Mouse (Mus musculus): ENCODE results near the gene Gm43064. TPM values are rescaled to one million over a fixed set of nuclear protein-coding genes. Genes with fewer than 3 reads are reported as not detected.

The Gm43064 gene
- 0.18 TPM in 1 of 2 replicates, not detected in the other for polyA plus RNA-seq (2014; fragmentation: Nextera tagmentation; extraction: Ambion mirVana)

- under 1% methylated on average over 63 of the region's 70 CpGs for WGBS
- H3K27ac ChIP-seq (replicated peaks; ENCODE audit: low read depth, low read length), result peak within 1 kb of the TSS; percentile 80
Measured at GRCm38 (mm10) chr3:103808891-103809798, at the start of gene Gm43064, which contains the start of the genes Dclre1b and Ap4b1. TSS of gene Gm43064 (plus strand) at chr3:103809573. TSS of gene Dclre1b (minus strand) at chr3:103809444. TSS of gene Ap4b1 (plus strand) at chr3:103809520.

GRCm38 (mm10) chr3:103766789-103767188 is 42.6 kb upstream of the Gm43064 start:
- H3K27ac ChIP-seq (replicated peaks; ENCODE audit: low read depth, low read length), result no peak overlapping the region
- H3K9ac ChIP-seq (replicated peaks; ENCODE audit: low read length), result no peak overlapping the region
- H3K4me2 ChIP-seq (ENCODE audit: low read length), result no peak overlapping the region
- H3K27me3 ChIP-seq (ENCODE audit: control insufficient read depth, insufficient read depth, low read length), result no peaks in the 10 kb centered on the region
- H3K9me3 ChIP-seq (ENCODE audit: control insufficient read depth, low read length), result no peaks in the 10 kb centered on the region
- DNase-seq (no peak), ATAC-seq (ENCODE audit: low FRiP score, low TSS enrichment) (no peak)
- WGBS, result 65% methylated on average over 3 of the region's 3 CpGs
- H3K36me3 ChIP-seq (ENCODE audit: control insufficient read depth, insufficient read depth, low read length), result peaks cover 35% of the 10 kb centered on the region
- H3K4me3 ChIP-seq (replicated peaks; ENCODE audit: low read depth, low read length), result no peak overlapping the region
- H3K4me1 ChIP-seq (ENCODE audit: control insufficient read depth, insufficient read depth, low read length), result no peaks in the 10 kb centered on the region

More at GRCm38 (mm10) chr3:103808891-103809798, at the start of gene Gm43064, which contains the start of the genes Dclre1b and Ap4b1:
- ATAC-seq (ENCODE audit: low FRiP score, low TSS enrichment), result peak; percentile 97
- Histone ChIP-seq H3K4me3 (replicated peaks; ENCODE audit: low read depth, low read length) (peak within 1 kb of the TSS; percentile 78), H3K4me1 (ENCODE audit: control insufficient read depth, insufficient read depth, low read length) (peaks cover 13% of the 10 kb centered on the region), H3K9ac (replicated peaks; ENCODE audit: low read length) (peak within 1 kb of the TSS; percentile 67), H3K36me3 (ENCODE audit: control insufficient read depth, insufficient read depth, low read length) (peaks cover 20% of the 10 kb centered on the region), H3K4me2 (ENCODE audit: low read length) (peak within 1 kb of the TSS; percentile 70), H3K27me3 (ENCODE audit: control insufficient read depth, insufficient read depth, low read length) (no peaks in the 10 kb centered on the region), H3K9me3 (ENCODE audit: control insufficient read depth, low read length) (no peaks in the 10 kb centered on the region)
- peak; percentile 98 for DNase-seq

- ATAC-seq (ENCODE audit: low FRiP score, low TSS enrichment) (no peak), DNase-seq (peak; percentile 13)
Measured at GRCm38 (mm10) chr3:103771531-103772130, 37.7 kb upstream of the Gm43064 start.

GRCm38 (mm10) chr3:103772846-103773245 is 36.5 kb upstream of the Gm43064 start:
- no peaks in the 10 kb centered on the region for H3K9me3 ChIP-seq (ENCODE audit: control insufficient read depth, low read length)
- no peak for ATAC-seq (ENCODE audit: low FRiP score, low TSS enrichment)
- no peak overlapping the region for H3K27ac ChIP-seq (replicated peaks; ENCODE audit: low read depth, low read length)
- H3K4me3 ChIP-seq (replicated peaks; ENCODE audit: low read depth, low read length), result no peak overlapping the region
- H3K4me2 ChIP-seq (ENCODE audit: low read length), result no peak overlapping the region
- H3K27me3 ChIP-seq (ENCODE audit: control insufficient read depth, insufficient read depth, low read length), result no peaks in the 10 kb centered on the region
- H3K9ac ChIP-seq (replicated peaks; ENCODE audit: low read length), result no peak overlapping the region
- no peak for DNase-seq
- no peaks in the 10 kb centered on the region for H3K4me1 ChIP-seq (ENCODE audit: control insufficient read depth, insufficient read depth, low read length)
- WGBS, result 84% methylated on average over 4 of the region's 4 CpGs
- H3K36me3 ChIP-seq (ENCODE audit: control insufficient read depth, insufficient read depth, low read length), result peaks cover 26% of the 10 kb centered on the region

More at GRCm38 (mm10) chr3:103771531-103772130, 37.7 kb upstream of the Gm43064 start:
- Histone ChIP-seq H3K27me3 (ENCODE audit: control insufficient read depth, insufficient read depth, low read length) (no peaks in the 10 kb centered on the region), H3K36me3 (ENCODE audit: control insufficient read depth, insufficient read depth, low read length) (peaks cover 15% of the 10 kb centered on the region), H3K9me3 (ENCODE audit: control insufficient read depth, low read length) (no peaks in the 10 kb centered on the region), H3K4me2 (ENCODE audit: low read length) (no peak overlapping the region), H3K4me3 (replicated peaks; ENCODE audit: low read depth, low read length) (no peak overlapping the region), H3K9ac (replicated peaks; ENCODE audit: low read length) (no peak overlapping the region), H3K27ac (replicated peaks; ENCODE audit: low read depth, low read length) (no peak overlapping the region), H3K4me1 (ENCODE audit: control insufficient read depth, insufficient read depth, low read length) (no peaks in the 10 kb centered on the region)
- WGBS, result 73% methylated on average over 9 of the region's 9 CpGs

- H3K27me3 ChIP-seq (ENCODE audit: control insufficient read depth, insufficient read depth, low read length), result no peaks in the 10 kb centered on the region
- peaks cover 21% of the 10 kb centered on the region for H3K36me3 ChIP-seq (ENCODE audit: control insufficient read depth, insufficient read depth, low read length)
- DNase-seq, result no peak
- no peak overlapping the region for H3K27ac ChIP-seq (replicated peaks; ENCODE audit: low read depth, low read length)
- no peak overlapping the region for H3K4me3 ChIP-seq (replicated peaks; ENCODE audit: low read depth, low read length)
- no peak overlapping the region for H3K9ac ChIP-seq (replicated peaks; ENCODE audit: low read length)
- H3K4me1 ChIP-seq (ENCODE audit: control insufficient read depth, insufficient read depth, low read length), result no peaks in the 10 kb centered on the region
- WGBS, result 82% methylated on average over 3 of the region's 3 CpGs
- no peak overlapping the region for H3K4me2 ChIP-seq (ENCODE audit: low read length)
- H3K9me3 ChIP-seq (ENCODE audit: control insufficient read depth, low read length), result no peaks in the 10 kb centered on the region
- no peak for ATAC-seq (ENCODE audit: low FRiP score, low TSS enrichment)
Measured at GRCm38 (mm10) chr3:103773508-103773907, 35.9 kb upstream of the Gm43064 start.

- H3K27ac ChIP-seq (replicated peaks; ENCODE audit: low read depth, low read length), result no peak overlapping the region
- no peak overlapping the region for H3K9ac ChIP-seq (replicated peaks; ENCODE audit: low read length)
- H3K27me3 ChIP-seq (ENCODE audit: control insufficient read depth, insufficient read depth, low read length), result no peaks in the 10 kb centered on the region
- H3K36me3 ChIP-seq (ENCODE audit: control insufficient read depth, insufficient read depth, low read length), result peaks cover 18% of the 10 kb centered on the region
- H3K4me1 ChIP-seq (ENCODE audit: control insufficient read depth, insufficient read depth, low read length), result no peaks in the 10 kb centered on the region
- DNase-seq (peak; percentile 8), ATAC-seq (ENCODE audit: low FRiP score, low TSS enrichment) (no peak)
- H3K9me3 ChIP-seq (ENCODE audit: control insufficient read depth, low read length), result no peaks in the 10 kb centered on the region
- no peak overlapping the region for H3K4me3 ChIP-seq (replicated peaks; ENCODE audit: low read depth, low read length)
- 85% methylated on average over 15 of the region's 15 CpGs for WGBS
- H3K4me2 ChIP-seq (ENCODE audit: low read length), result no peak overlapping the region
Measured at GRCm38 (mm10) chr3:103774009-103774408, 35.4 kb upstream of the Gm43064 start.

- Histone ChIP-seq H3K27ac (replicated peaks; ENCODE audit: low read depth, low read length) (no peak overlapping the region), H3K4me3 (replicated peaks; ENCODE audit: low read depth, low read length) (no peak overlapping the region), H3K27me3 (ENCODE audit: control insufficient read depth, insufficient read depth, low read length) (no peaks in the 10 kb centered on the region), H3K4me1 (ENCODE audit: control insufficient read depth, insufficient read depth, low read length) (no peaks in the 10 kb centered on the region), H3K4me2 (ENCODE audit: low read length) (no peak overlapping the region), H3K9ac (replicated peaks; ENCODE audit: low read length) (no peak overlapping the region), H3K36me3 (ENCODE audit: control insufficient read depth, insufficient read depth, low read length) (peaks cover 18% of the 10 kb centered on the region), H3K9me3 (ENCODE audit: control insufficient read depth, low read length) (no peaks in the 10 kb centered on the region)
- DNase-seq (no peak), ATAC-seq (ENCODE audit: low FRiP score, low TSS enrichment) (no peak)
- WGBS, result 91% methylated on average over 11 of the region's 11 CpGs
Measured at GRCm38 (mm10) chr3:103777940-103778339, 31.4 kb upstream of the Gm43064 start.

GRCm38 (mm10) chr3:103778660-103779059 is 30.7 kb upstream of the Gm43064 start:
- Histone ChIP-seq H3K4me2 (ENCODE audit: low read length) (no peak overlapping the region), H3K4me3 (replicated peaks; ENCODE audit: low read depth, low read length) (no peak overlapping the region), H3K27me3 (ENCODE audit: control insufficient read depth, insufficient read depth, low read length) (no peaks in the 10 kb centered on the region), H3K36me3 (ENCODE audit: control insufficient read depth, insufficient read depth, low read length) (peaks cover 16% of the 10 kb centered on the region), H3K9ac (replicated peaks; ENCODE audit: low read length) (no peak overlapping the region), H3K27ac (replicated peaks; ENCODE audit: low read depth, low read length) (no peak overlapping the region), H3K9me3 (ENCODE audit: control insufficient read depth, low read length) (no peaks in the 10 kb centered on the region), H3K4me1 (ENCODE audit: control insufficient read depth, insufficient read depth, low read length) (no peaks in the 10 kb centered on the region)
- no peak for DNase-seq
- no peak for ATAC-seq (ENCODE audit: low FRiP score, low TSS enrichment)
- 91% methylated on average over 6 of the region's 6 CpGs for WGBS

Measured in midbrain, embryonic 14.5 days (tissue).